Mouse (Mus musculus): ENCODE data around the gene Gm5426.
A peak's percentile ranks its signal among the peaks of the same experiment; 100 is the strongest.
"Not testable (repeated sequence)": the region's sequence is repeated elsewhere in the genome, so short reads cannot be mapped to it uniquely, and the experiment has no call there.

Gm5426 gene

GRCm38 (mm10) chr10:96136451-96136850 is at the start of gene Gm5426:
TSS of gene Gm5426 (plus strand) at chr10:96136603.
- DNase-seq, result not testable (repeated sequence)

DNA sequence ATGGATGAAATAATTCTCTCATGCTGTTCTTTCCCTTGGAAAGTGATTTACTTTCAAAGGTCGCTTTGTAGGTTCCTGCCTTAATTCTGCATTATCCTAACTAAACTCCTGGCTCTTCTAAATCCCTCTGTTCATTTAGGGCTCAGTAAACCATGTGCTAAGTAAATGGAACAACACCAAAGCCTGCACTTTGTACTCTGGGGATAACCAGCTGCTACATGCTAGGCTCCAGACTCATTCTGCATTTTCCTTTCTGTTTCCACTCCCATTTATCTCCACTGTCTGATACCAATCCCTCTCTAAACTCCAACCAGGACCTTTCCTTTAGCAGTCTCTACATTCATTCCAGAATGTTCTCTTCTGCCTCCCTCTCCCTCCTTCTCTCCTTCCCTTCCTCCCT is 46.7 kb upstream of the Gm5426 start:
- DNase-seq, result no peak

DNA sequence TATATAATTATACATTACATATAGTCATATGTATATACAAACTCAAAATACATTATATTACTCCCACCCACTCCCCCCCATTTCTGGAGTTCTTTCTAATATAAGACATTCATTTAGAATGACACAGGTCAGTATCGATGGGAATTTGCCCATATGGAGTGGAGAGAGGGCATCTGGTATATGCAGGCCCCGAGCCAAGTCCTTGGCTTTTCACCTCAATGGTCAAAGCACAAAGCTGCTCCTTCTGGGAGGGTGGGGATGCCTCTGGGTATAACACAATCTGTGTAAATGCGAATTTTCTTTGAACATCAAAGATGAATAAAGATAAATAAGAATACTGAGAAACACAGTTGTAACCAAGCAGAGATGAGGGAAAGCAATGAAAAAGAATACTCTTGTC is 46.0 kb upstream of the Gm5426 start:
- no peak for DNase-seq

GRCm38 (mm10) chr10:96093890-96094531 is 42.4 kb upstream of the Gm5426 start:
- DNase-seq, result no peak

GRCm38 (mm10) chr10:96094559-96094958 is 41.8 kb upstream of the Gm5426 start:
- no peak for DNase-seq

DNA sequence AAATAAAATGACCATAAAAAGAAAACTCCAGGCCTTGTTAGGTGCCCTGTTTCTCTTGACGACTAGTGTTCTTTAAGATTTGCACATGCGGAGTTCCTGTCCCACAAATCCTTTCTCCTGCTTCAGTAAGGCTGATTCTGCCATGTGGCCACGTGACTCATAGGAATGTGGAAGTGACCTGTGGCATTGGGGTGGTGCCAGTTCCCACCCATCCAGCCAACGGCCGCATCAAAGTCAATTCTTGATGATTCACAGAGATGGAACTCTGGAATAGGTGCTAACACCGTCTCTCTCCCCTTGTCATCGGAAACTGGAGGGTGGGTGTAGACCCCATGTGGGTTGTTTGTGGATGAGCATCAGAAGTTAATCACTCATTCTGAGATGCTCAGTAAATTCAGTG is 39.7 kb upstream of the Gm5426 start:
- no peak for DNase-seq

GRCm38 (mm10) chr10:96101035-96101434 is 35.4 kb upstream of the Gm5426 start:
- no peak for DNase-seq

DNA sequence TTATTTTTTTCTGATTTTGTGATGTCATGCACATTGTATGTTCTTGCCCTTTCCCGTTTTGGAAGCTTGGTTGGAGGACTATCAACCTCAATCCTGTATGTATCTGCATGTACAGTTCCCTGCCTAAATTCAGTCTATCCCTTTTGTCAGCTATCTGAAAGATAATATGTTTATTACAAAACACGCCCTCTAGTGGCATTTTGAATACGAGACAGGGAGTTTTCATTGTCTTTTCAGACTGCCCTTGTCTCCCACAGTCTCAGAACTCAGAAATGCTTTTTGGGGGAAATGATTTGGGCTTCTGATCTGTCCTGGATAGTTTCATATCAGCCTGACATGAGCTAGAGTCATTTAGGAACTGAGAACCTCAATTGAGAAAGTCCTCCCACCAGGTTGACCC is 32.2 kb upstream of the Gm5426 start:
- no peak for DNase-seq

DNA sequence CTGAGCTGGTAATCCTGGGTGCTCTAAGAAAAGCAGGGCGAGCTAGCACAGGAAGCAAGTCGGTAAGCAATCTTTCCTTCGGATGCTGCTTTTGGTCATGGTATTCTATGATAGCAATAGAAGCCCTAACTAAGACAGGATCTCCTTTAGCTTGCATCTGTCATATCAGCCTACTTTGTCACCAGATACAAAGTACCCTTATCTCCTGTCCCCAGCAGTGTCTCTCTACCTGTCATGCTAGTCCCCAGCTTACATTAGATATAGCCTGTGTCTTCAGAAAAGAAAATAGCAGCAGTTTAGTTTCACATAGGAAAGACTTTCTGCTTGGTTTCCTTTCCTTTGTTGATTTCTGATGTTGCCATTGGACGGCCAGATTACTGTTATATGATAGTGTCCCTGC is 31.8 kb upstream of the Gm5426 start:
- no peak for DNase-seq

DNA sequence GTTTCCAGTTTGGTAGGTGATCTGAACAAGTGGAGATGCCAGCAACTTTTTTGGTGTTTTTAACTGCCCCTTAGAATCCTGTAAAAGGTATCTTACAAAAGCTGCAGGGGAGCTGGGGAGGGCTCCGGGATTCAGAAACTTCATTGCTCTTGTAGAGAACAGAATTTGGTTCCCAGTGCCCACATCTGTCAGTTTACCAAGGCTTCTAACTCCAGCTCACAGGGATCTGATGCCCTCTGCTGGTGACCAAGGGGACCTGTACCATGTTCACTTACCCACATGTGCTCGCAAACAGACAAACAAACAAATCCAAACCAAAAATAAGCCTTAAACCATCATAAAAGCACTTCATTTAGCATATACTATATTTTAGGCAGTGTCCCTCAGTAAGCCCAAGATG is 31.3 kb upstream of the Gm5426 start:
- DNase-seq, result no peak

DNA sequence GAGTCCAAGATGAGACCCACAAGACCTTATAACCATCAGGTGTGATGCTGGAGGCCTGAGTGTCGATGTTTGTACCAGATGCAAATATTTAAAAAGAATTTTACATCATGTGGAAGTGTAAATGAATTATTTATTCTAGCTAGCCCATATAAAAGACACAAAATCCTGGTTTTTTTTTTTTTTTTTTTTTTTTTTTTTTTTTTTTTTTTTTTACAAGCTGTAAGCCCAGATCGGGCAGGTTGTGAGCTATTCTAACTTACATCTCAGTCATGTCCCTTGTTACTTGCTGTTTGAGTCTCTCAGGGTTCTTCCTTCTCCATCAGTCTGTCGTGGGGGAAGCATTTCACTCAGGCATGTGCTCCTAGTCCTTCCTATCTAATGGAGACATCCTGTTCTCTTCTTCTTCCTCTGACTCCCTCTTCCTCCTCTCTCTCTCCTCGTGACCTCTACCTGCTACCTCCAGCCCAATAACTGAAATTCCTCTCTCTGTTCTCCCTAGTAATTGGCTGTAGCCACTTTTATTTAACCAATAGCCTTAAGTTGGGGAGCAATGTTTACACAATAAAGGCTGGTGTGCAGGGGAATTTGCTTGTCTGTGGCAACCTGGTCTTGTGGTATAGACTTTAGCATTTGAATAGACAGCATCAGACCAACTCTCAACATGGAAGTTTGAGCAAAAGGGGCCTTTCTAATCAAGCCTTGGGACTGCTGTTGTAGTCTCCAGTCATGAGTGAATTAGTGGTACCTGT is 29.3 kb upstream of the Gm5426 start:
- no peak for DNase-seq

DNA sequence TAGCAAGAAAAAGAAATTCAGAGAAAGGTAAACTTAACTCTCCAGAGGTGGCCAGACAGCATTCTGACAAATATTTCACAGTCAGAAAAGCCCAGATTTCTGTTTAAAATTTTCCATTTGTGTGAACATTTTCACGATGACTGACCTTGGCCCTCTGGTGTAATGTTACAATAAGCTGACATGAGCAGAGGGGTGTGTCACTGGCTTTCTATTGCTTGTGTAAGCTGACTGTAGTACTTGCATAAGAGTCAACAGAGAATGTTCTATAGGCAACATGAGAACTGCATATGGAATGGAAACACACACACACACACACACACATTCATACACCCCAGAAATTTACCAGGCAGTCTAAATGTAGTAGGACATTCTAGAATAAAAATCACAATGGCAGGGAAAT is 28.6 kb upstream of the Gm5426 start:
- DNase-seq, result no peak

DNA sequence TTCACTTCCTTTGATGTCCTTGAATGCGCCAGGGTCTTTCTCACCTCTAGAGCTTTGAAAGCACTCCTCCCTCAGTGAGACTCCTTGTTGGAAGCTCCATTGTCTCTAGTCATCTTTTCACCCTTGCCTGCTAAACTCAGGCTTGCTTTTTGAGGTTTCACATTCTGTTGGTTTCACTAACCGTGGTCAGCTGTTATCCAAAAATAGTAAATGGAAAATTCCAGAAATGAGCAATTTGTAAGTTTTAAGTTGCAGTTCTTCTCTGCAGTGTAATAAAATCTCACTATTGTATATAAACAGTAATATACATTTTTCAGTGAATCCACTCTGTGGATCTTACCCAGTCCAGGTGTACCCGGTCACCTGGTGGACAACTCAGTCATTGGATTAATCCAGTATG is 21.1 kb upstream of the Gm5426 start:
- DNase-seq, result no peak

GRCm38 (mm10) chr10:96120821-96121220 is 15.6 kb upstream of the Gm5426 start:
- no peak for DNase-seq

GRCm38 (mm10) chr10:96121249-96122010 is 15.0 kb upstream of the Gm5426 start:
- no peak for DNase-seq

- no peak for DNase-seq
Measured at GRCm38 (mm10) chr10:96123885-96124284, 12.5 kb upstream of the Gm5426 start.

DNA sequence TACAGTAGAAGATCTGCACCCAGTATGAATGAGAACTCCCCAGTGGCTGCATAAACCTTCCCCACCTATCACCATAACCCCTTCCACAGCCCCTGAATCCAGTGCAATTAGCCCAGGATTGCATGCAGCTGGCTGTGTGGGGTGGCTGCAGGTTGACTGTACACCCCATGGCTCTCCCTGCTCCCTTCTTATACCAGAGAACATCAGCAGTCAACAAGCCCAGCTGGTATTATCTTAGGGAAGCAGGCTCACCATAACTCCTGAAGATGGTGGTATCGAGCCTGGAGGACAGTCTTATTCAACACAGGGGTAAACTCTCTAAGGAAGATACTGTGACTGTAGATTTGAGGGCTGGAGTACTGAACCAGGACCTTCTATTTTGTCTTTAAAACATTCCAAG is 12.1 kb upstream of the Gm5426 start:
- DNase-seq, result no peak

DNA sequence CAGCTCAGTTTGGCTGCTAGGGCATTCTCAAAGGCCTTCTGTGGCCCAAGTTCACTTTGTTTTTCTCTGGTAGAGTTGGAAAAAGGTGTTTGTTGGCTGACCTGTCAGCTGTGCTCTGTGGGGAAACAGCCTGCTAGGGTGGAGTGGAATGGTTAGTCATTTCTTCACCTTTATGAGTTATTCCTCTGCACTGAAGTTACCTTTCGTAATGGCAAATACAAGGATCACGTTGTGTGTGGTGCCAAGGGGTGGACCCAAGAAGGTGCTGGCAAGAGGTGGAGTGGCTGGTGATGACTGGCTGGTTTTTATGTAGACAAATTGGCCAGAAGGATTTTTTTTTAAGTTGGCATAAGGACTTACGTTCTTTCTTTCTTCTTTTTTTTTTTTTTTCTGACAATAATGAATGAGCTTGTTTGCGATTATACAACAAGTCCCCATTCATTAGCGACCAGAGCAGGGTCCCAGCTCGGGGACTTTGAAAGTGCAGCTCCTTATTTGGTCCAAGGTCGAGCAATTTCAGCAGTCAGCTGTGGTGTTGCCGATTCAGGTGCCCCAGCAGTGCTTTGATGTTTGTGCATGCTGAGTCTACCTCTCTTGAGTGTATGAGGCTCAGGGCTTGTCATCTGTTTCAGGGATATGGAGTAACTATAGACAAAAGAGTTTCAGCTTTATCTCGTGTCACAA is 10.5 kb upstream of the Gm5426 start:
- no peak for DNase-seq

GRCm38 (mm10) chr10:96129213-96129612 is 7.2 kb upstream of the Gm5426 start:
- DNase-seq, result no peak

DNA sequence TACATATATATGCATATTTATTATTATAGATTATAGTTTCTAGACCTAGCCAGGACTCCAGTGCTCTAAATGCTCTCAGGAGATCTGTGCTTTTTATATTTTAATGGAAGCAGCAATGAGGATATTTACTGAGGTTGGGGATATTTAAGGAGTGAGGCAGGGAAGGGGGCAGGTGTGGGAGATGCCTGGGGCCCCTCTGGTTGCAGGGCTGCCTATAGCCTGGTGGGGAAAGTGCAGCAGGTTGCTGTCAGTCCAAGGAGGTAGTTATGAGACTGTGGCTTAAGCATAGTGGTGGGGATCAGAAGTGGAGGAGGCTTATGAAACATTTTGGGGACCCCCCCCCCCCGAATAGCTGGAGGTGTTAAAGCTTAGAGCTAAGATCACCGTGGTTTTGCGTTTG is 6.0 kb upstream of the Gm5426 start:
- no peak for DNase-seq

DNA sequence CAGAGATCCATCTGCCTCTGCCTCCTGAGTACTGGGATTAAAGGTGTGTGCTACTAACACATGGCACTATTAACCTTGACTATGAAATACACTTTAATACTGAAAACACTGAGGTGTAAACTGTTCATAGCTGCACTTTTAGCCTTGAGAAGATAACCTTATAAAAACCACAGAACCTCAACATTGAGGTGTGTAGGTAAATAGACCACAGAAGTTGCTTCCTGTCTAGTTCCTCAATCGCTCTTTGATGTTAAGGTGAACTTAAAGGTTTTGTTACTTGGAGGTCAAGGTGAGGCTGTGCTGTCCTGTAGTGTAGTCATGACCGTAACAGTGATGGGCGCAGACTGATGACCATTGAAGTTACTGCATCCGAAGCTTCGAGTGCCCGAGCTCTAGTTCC is 5.3 kb upstream of the Gm5426 start:
- DNase-seq, result no peak

DNA sequence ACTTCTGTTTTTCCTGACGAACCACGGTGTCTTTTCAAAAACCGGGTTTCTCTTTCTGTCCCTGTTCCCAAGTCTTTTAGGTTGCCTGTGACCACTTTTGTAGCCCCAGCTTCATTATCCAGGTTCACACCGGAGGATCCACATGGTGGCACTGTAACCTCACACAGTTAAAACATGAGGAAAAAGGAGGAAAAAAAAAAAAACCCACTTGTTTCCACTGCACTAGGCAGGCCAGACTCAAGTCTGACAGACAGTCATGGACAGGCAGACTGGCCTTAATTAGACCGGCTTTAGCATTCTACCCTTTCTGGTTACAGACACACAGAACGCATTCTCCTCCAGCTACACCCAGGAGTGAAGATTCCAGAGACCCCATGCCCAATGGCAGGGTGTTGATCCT is 4.2 kb upstream of the Gm5426 start:
- DNase-seq, result peak; percentile 36 to 49

GRCm38 (mm10) chr10:96138585-96138984 is 2.2 kb downstream of the Gm5426 start:
- DNase-seq, result no peak

All from thymus, postnatal 36 days (tissue).